Mouse (Mus musculus) fibroblast of lung, adult 2 months (primary cell): ENCODE results near the gene Dusp28.
"Not testable (repeated sequence)": the region's sequence is repeated elsewhere in the genome, so short reads cannot be mapped to it uniquely, and the experiment has no call there.

Source experiments
- DNase-seq: peaks from one replicate; pipeline ENCODE4 v3.0.0-alpha.2; 2011; ENCODE audit warnings: low read depth

Gene Dusp28

DNA sequence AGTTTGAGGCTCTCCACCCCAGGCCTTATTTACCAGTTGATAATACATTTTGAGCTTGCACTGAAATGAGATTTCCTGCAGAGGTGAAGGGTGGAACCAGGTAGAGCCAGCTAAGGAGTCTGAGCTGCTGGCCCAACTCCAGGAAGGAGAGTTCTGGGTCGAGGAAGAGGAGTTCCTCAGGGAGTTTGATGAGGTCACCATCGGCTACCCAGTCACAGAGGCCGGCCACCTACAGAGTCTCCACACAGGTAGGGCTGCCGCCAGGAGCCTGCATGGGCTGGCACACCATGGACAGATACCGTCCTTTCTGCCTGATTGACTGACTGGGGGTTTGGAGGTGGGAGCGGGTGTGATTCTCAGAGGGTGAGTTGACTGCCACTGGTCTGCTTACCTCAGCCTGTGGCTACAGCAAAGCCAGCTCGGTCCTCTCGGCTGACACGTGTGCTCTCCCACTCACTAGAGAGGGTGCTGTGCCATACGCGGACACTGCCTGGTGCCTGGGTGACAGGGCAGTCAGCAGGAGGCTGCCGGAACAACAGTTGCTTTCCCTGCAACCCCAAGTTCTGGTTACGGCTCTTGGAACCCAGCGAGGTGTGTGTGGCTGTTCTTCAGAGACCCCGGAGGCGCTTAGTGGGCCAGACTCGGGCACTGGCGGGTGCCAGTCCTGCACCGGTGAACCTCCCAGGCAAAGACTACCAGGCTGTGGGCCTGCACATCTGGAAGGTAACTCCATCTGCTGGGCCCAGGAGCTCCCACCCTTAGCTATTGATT, 36.6 kb downstream of the Dusp28 start:
- DNase-seq, result no peak

DNA sequence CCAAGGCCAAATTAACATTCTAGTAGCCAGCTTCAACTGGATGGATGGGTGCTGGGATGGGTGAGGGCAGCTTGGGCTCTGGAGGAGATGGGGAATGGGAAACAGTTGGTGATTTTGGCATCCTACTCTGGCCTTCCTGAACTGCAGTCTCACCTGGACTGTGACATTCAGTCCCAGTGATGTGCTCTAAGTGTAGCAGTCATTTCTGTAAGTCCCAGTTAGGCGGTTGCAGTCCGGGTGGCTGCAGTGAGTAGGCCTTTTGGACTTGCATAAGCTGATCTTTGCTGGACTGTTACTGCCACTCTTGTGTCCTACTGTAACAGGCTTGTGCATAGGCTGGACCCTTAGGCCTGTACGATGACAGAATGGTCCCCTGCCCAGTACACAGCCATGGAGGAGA, 41.2 kb downstream of the Dusp28 start:
- DNase-seq, result no peak

DNA sequence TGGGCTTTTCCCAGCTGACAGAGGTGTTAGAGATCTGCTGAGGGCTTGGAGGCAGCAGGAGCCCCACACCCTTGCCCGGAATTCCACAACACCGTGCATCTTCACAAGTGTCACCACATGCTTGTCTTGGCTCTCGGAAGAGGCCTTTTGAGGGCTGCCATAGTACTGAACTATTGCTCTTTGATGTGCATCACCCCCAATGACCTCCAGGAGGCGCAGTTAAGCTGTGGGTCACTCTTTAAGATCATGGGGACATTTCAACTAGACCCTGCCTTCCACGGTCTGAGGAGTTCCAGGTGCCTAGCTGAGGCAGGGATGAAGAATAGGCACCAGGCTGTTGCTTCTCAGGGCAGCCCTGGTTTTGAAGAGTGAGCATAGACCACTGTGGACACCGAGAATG, 42.6 kb downstream of the Dusp28 start:
- DNase-seq, result no peak

DNA sequence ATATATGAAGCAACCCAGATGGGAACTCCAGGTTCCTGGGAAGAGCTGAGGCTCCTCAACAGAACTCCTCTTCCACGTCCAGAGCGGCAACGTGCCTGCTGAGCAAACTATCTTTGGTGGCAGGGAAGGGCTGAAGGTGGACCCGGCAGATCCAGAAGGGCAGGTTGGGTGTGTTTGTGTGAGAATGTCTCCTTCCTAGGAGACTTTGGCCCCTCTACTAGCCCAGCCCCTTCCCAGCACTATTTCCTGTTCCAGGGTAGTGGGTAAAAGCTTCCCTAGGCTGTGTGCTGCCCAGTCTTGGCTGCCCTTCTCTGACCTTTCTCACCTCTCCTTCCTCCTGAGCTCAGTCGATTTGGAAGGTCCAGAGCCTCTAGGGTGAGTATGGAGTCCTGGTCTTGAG, 43.8 kb downstream of the Dusp28 start, which contains the start of gene Gpr35:
TSS of gene Gpr35 (plus strand) at position 259 of the 400 bp plus-strand sequence.
- DNase-seq, result no peak

DNA sequence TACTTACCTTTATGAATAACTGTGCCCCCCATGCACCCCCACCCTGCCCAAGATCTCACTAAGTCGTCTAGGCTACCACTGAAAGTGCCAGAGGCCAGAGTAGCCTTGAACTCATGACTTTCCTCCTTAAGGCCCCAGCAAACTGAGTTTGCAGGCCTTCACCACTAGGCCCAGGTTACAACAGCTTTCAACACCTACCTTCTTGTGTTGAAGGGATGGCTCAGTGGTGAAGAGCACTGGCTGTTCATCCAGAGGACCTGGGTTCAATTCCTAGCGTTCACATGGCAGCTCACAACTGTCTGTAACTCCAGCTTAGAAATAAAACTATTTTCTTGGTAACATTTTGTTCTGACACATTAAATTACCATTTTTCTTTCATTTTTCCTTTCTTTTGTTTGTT, 46.9 kb downstream of the Dusp28 start:
- no peak for DNase-seq

DNA sequence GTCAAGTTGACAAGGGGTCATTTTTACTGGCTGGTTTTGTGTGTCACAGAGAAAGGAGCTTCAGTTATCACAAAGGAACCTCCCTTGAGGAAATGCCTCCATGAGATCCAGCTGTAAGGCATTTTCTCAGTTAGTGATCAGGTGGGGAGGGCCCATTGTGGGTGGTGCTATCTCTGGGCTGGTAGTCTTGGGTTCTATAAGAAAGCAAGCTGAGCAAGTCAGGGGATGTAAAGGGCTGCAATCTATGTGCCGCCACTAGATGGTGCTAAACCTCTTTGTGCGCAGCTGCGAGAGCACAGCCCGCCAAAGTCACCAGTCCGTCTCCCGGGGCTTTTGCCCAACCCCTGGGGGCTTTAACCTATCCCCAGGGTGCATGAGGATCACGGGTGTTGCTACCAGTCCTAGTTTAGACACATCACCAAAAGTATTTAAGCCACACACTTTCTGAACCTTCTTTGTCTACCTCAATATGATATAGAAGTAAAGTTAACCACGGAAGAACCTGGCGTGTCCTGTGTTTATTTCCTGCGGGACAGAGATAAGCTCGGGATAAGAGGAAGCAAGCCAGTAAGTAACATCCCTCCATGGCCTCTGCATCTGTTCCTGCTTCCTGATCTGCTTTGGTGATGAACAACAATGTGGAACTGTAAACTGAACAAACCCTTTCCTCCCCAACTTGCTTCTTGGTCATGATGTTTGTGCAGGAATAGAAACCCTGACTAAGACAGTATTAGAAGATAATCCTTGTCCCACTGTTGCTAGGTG, 50.0 kb downstream of the Dusp28 start:
- DNase-seq, result not testable (repeated sequence)
